Mouse (Mus musculus) naive thymus-derived CD4-positive, alpha-beta T cell, adult 5 months (primary cell): ENCODE results near the gene Mrpl37. TPM values are rescaled to one million over a fixed set of nuclear protein-coding genes. Genes with fewer than 3 reads are reported as not detected.

Source experiments
- polyA plus RNA-seq: library from polyadenylated mRNA; unstranded; fragments of 100-300 nt; shearing (Covaris generic); gene quantifications from one replicate; pipeline ENCODE4 v1.2.1, GENCODE M21; 2017

The Mrpl37 gene
- polyA plus RNA-seq: 54.3 TPM

GRCm38 (mm10) chr4:107066252-107067124, at the start of gene Mrpl37, which contains the start of gene Cyb5rl:
TSS of gene Mrpl37 (minus strand) at chr4:107066868.
TSS of gene Cyb5rl (plus strand) at chr4:107066988.

GRCm38 (mm10) chr4:107096841-107097373, 30.2 kb upstream of the Mrpl37 start, which contains the start of gene Cdcp2:
TSS of gene Cdcp2 (plus strand) at chr4:107096891.

Other genes starting within 250 kb of the Mrpl37 start
- gene Ssbp3, start 156.2 kb downstream of the Mrpl37 start, polyA plus RNA-seq: 84.1 TPM
- 11.6 TPM for gene Cyb5rl, start 120 bp upstream of the Mrpl37 start, polyA plus RNA-seq
- gene Cdcp2, start 30.0 kb upstream of the Mrpl37 start, polyA plus RNA-seq: not detected
- 349 TPM for gene Tmem59, start 111.5 kb upstream of the Mrpl37 start, polyA plus RNA-seq
- gene Tceanc2, start 112.2 kb upstream of the Mrpl37 start, polyA plus RNA-seq: 26.6 TPM
- not detected for gene Ldlrad1, start 142.3 kb upstream of the Mrpl37 start, polyA plus RNA-seq
- gene Lrrc42, start 186.7 kb upstream of the Mrpl37 start, polyA plus RNA-seq: 37.1 TPM
- gene Hspb11, start 186.7 kb upstream of the Mrpl37 start, polyA plus RNA-seq: 24.7 TPM
- not detected for gene Dio1, start 240.3 kb upstream of the Mrpl37 start, polyA plus RNA-seq
- gene Yipf1, start 247.5 kb upstream of the Mrpl37 start, polyA plus RNA-seq: 50.9 TPM